Mouse (Mus musculus) heart, adult 2 months (tissue): ENCODE measurements around the gene Samhd1.

Experiments used
- CTCF ChIP-seq: fragments of 200-600 bp; IDR thresholded peaks from 2 replicates; pipeline ENCODE4 v1.8.1; 2022; ENCODE audit warnings: antibody characterized with exemption, mild to moderate bottlenecking, moderate library complexity
- POLR2A ChIP-seq: fragments of 200-500 bp; IDR thresholded peaks from 2 replicates; pipeline ENCODE4 v1.6.1; 2011; ENCODE audit warnings: mild to moderate bottlenecking, low read depth, low read length, control low read depth; ENCODE audit not compliant: insufficient read depth

DNA sequence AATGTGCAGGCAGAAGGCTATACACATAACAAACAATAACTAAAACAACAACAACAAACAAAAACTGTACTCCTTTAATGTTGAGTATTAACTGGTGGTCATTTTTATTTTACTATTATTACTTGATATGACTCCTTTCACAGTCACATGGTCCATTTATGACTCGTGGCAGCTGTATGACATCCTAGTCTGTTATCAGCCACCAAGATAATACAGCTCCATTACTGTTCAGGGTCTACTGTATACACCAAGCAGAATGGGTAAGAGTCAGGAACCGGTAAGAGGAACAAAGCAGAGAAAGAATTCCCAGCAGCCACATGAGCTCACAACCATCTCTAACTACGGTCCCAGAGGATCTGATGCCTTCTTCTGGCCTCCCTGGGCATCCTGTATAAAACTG, 9.8 kb downstream of the Samhd1 start:
- TF ChIP-seq POLR2A: no peak
- no peak for TF ChIP-seq CTCF
